Mouse (Mus musculus) kidney, adult 9 months (tissue): ENCODE measurements around the gene Tmem151a.
A peak's percentile ranks its signal among the peaks of the same experiment; 100 is the strongest.
"Not testable (repeated sequence)": the region's sequence is repeated elsewhere in the genome, so short reads cannot be mapped to it uniquely, and the experiment has no call there.

Experiments
- DNase-seq: peaks from one replicate; pipeline ENCODE4 v3.0.0; 2022

Gene Tmem151a

GRCm38 (mm10) chr19:5093481-5094242, 8.3 kb upstream of the Tmem151a start:
- no peak for DNase-seq

- no peak for DNase-seq
These were observed 6.8 kb upstream of the Tmem151a start for GRCm38 (mm10) chr19:5092083-5092482.

- no peak for DNase-seq
These were observed 4.0 kb upstream of the Tmem151a start for GRCm38 (mm10) chr19:5089324-5089723.

- peak; percentile 99 for DNase-seq
These were observed 2.8 kb upstream of the Tmem151a start, which contains the start of gene Yif1a for GRCm38 (mm10) chr19:5087884-5088728. TSS of gene Yif1a (plus strand) at chr19:5088538.

- not testable (repeated sequence) for DNase-seq
These were observed 1.2 kb upstream of the Tmem151a start for GRCm38 (mm10) chr19:5086533-5086932.

- no peak for DNase-seq
These were observed 542 bp downstream of the Tmem151a start for GRCm38 (mm10) chr19:5084834-5085144.

- DNase-seq, result no peak
These were observed 1.1 kb downstream of the Tmem151a start for GRCm38 (mm10) chr19:5083961-5084833.

- DNase-seq, result no peak
These were observed 2.7 kb downstream of the Tmem151a start for GRCm38 (mm10) chr19:5082596-5082995.

- no peak for DNase-seq
These were observed 3.3 kb downstream of the Tmem151a start for GRCm38 (mm10) chr19:5082005-5082404.

GRCm38 (mm10) chr19:5079279-5079678, 6.1 kb downstream of the Tmem151a start:
- no peak for DNase-seq

GRCm38 (mm10) chr19:5073518-5073917, 11.8 kb downstream of the Tmem151a start:
- no peak for DNase-seq

- DNase-seq, result peak; percentile 59
These were observed 12.3 kb downstream of the Tmem151a start for GRCm38 (mm10) chr19:5073028-5073427.

GRCm38 (mm10) chr19:5072389-5073019, 12.8 kb downstream of the Tmem151a start:
- DNase-seq, result peak; percentile 42

GRCm38 (mm10) chr19:5071545-5072369, 13.6 kb downstream of the Tmem151a start:
- DNase-seq, result peak; percentile 79

- no peak for DNase-seq
These were observed 14.3 kb downstream of the Tmem151a start for GRCm38 (mm10) chr19:5071077-5071476.

- no peak for DNase-seq
These were observed 15.4 kb downstream of the Tmem151a start for GRCm38 (mm10) chr19:5069978-5070377.

GRCm38 (mm10) chr19:5069486-5069885, 15.8 kb downstream of the Tmem151a start:
- DNase-seq, result no peak

- no peak for DNase-seq
These were observed 16.6 kb downstream of the Tmem151a start for GRCm38 (mm10) chr19:5068570-5069234.

GRCm38 (mm10) chr19:5067867-5068569, 17.3 kb downstream of the Tmem151a start, which contains the start of gene Cd248:
TSS of gene Cd248 (plus strand) at chr19:5068078.
- DNase-seq, result peak; percentile 40
